Mouse (Mus musculus): ENCODE data around the gene Gdpd2. TPM values are rescaled to one million over a fixed set of nuclear protein-coding genes. Genes with fewer than 3 reads are reported as not detected.
A peak's percentile ranks its signal among the peaks of the same experiment; 100 is the strongest.

Gene Gdpd2
- polyA plus RNA-seq, 1 experiment from 2014 or later: 1.3 TPM

DNA sequence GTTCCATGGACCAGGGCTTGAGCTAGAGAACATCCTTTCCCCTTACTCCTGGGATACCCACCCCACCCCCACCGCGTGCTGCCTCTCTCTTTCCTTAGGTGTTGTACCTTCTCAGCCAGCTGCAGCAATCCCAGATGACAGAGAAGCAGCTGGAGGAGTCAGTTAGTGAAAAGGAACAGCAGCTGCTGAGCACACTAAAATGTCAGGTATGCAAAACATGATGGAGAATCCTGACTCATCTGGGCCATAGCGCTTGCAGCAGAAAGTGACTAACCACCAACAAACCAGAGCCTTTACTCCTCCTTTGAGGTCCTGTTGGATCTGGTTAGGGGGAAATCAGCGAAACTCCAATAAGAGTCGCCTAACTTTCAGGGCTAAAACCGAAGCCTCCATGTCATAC is 13.5 kb upstream of the Gdpd2 start:
- no peaks in the 10 kb centered on the region for H3K4me1 ChIP-seq (replicated peaks; ENCODE audit: insufficient read depth, low read length)
- no peaks in the 10 kb centered on the region for H3K9me3 ChIP-seq (replicated peaks; ENCODE audit: low read length)
- DNase-seq (ENCODE audit: low spot score) (no peak), ATAC-seq (replicated peaks; ENCODE audit: low FRiP score, low read depth) (no peak)
- no peak overlapping the region for H3K4me2 ChIP-seq (ENCODE audit: low read length)
- H3K27ac ChIP-seq: no peak overlapping the region
- WGBS: 94% methylated on average over 6 of the region's 6 CpGs
- no peak for TF ChIP-seq CTCF (IDR thresholded peaks at IDR 0.05; ENCODE audit: low read depth)
- no peaks in the 10 kb centered on the region for H3K27me3 ChIP-seq (ENCODE audit: insufficient read depth, low read length)
- H3K4me3 ChIP-seq (replicated peaks; ENCODE audit: low read depth, low read length): no peak overlapping the region
- H3K9ac ChIP-seq (ENCODE audit: low read depth, low read length): no peak overlapping the region
- peaks cover 6% of the 10 kb centered on the region; the same call in 1 of the 2 replicates for H3K36me3 ChIP-seq (ENCODE audit: insufficient read depth, low read length)

DNA sequence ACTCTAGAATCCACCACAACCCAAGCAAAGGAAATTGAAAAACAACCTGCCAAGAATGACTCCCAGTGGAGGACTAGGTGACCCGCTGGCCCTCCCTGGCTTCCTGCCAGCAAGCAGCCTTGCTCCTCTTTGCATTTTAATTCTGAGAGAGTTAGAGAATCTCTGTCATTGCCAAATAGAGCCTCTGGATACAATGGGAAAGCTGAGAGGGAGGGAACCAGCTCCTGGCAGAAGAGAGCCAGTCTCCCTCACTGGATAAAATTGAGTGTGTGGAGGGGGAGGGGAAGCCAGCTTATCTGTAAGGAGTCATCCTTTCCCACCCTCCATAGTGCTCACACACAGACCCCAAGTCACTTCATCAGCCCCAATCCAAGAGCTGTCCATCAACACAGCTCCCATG is 726 bp upstream of the Gdpd2 start:
- Histone ChIP-seq H3K36me3 (ENCODE audit: insufficient read depth, low read length) (no peaks in the 10 kb centered on the region), H3K9me3 (replicated peaks; ENCODE audit: low read length) (no peaks in the 10 kb centered on the region), H3K9ac (ENCODE audit: low read depth, low read length) (no peak overlapping the region), H3K4me1 (replicated peaks; ENCODE audit: insufficient read depth, low read length) (no peaks in the 10 kb centered on the region), H3K4me2 (ENCODE audit: low read length) (no peak overlapping the region), H3K4me3 (replicated peaks; ENCODE audit: low read depth, low read length) (no peak overlapping the region), H3K27me3 (ENCODE audit: insufficient read depth, low read length) (no peaks in the 10 kb centered on the region), H3K27ac (no peak overlapping the region)
- TF ChIP-seq CTCF (IDR thresholded peaks at IDR 0.05; ENCODE audit: low read depth): no peak
- DNase-seq (ENCODE audit: low spot score) (peak; percentile 14), ATAC-seq (replicated peaks; ENCODE audit: low FRiP score, low read depth) (no peak)
- WGBS: 32% methylated on average over 1 of the region's 1 CpGs

DNA sequence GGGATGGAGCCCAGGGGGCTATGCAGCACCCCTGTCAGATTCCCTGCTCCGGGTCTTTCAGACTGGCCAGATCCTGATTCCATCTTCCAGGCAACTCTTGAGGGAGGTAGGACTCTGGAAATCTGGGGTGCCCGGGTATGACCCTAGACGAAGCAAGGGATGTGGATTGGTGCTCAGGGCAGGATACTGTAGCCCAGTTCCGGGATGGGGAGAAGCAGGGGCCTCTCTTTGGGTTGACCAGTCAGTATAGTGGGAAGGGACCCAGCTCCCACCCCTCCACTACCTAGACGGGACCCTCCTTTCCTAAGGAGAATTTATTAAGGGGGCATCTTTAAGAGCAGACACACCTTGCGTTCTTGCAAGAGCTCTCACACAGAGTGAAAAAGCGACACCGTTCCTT is 593 bp downstream of the Gdpd2 start:
- WGBS: 47% methylated on average over 8 of the region's 8 CpGs

DNA sequence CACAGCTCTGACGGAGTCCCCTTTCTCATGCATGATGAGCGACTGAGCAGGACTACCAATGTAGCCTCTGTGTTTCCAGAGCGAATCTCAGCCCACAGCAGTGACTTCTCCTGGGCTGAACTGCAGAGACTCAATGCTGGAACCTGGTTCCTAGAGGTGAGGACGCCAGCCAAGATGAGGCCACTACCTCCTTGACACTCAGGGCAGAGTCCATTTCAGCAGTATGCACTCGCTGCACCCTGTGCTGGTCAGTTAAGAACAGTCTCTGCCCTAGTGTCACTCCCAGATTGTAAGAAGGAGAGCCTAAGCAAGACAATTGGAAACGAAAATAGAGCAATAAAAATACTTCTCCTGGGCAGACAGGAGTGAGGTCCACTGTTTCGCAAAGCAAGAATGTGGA is 4.7 kb downstream of the Gdpd2 start:
- Histone ChIP-seq H3K4me3 (replicated peaks; ENCODE audit: low read depth, low read length) (no peak overlapping the region), H3K36me3 (ENCODE audit: insufficient read depth, low read length) (no peaks in the 10 kb centered on the region), H3K9me3 (replicated peaks; ENCODE audit: low read length) (no peaks in the 10 kb centered on the region), H3K4me2 (ENCODE audit: low read length) (no peak overlapping the region), H3K27me3 (ENCODE audit: insufficient read depth, low read length) (no peaks in the 10 kb centered on the region), H3K27ac (no peak overlapping the region), H3K9ac (ENCODE audit: low read depth, low read length) (no peak overlapping the region), H3K4me1 (replicated peaks; ENCODE audit: insufficient read depth, low read length) (no peaks in the 10 kb centered on the region)
- WGBS: 67% methylated on average over 7 of the region's 7 CpGs
- no peak for DNase-seq (ENCODE audit: low spot score)
- TF ChIP-seq CTCF (IDR thresholded peaks at IDR 0.05; ENCODE audit: low read depth): no peak
- ATAC-seq (replicated peaks; ENCODE audit: low FRiP score, low read depth): 0 out of 2 replicates have a peak, but pooled peaks have one; percentile 63

More for the DNA sequence above, 593 bp downstream of the Gdpd2 start:
- H3K4me3 ChIP-seq (replicated peaks; ENCODE audit: low read depth, low read length): 0 out of 2 replicates have a peak overlapping the region, but pooled peaks have one; percentile 2
- no peak for DNase-seq (ENCODE audit: low spot score)
- ATAC-seq (replicated peaks; ENCODE audit: low FRiP score, low read depth): peak; percentile 18; the same call in 1 of the 2 replicates
- H3K27me3 ChIP-seq (ENCODE audit: insufficient read depth, low read length): no peaks in the 10 kb centered on the region
- no peak for TF ChIP-seq CTCF (IDR thresholded peaks at IDR 0.05; ENCODE audit: low read depth)
- no peak overlapping the region for H3K27ac ChIP-seq
- peak overlapping the region; percentile 38 for H3K4me2 ChIP-seq (ENCODE audit: low read length)
- H3K36me3 ChIP-seq (ENCODE audit: insufficient read depth, low read length): no peaks in the 10 kb centered on the region
- H3K4me1 ChIP-seq (replicated peaks; ENCODE audit: insufficient read depth, low read length): no peaks in the 10 kb centered on the region
- no peaks in the 10 kb centered on the region for H3K9me3 ChIP-seq (replicated peaks; ENCODE audit: low read length)
- H3K9ac ChIP-seq (ENCODE audit: low read depth, low read length): no peak overlapping the region

DNA sequence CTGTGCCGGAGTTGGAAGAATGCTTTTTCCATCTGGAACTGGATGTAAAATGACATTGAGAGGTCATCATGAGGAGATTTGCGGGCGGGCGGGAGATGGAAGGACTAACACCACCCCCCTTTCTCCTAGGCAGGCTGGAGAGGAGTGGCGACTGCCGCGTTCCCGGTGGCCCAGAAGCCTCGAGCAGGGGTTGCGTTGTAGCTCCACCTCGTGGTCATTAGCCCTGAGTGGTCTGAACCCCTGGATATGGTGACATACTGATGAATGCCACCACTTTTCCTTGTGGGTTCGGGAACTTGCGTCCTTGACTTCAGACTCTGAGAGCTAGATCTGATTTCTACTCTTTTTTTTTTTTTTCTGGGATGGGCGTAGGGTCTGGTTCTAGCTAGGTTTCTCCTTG is 9.2 kb downstream of the Gdpd2 start:
- DNase-seq (ENCODE audit: low spot score) (peak; percentile 51), ATAC-seq (replicated peaks; ENCODE audit: low FRiP score, low read depth) (no peak)
- H3K9ac ChIP-seq (ENCODE audit: low read depth, low read length): no peak overlapping the region
- no peaks in the 10 kb centered on the region for H3K4me1 ChIP-seq (replicated peaks; ENCODE audit: insufficient read depth, low read length)
- H3K36me3 ChIP-seq (ENCODE audit: insufficient read depth, low read length): no peaks in the 10 kb centered on the region
- H3K4me2 ChIP-seq (ENCODE audit: low read length): peak overlapping the region; percentile 56
- no peaks in the 10 kb centered on the region for H3K9me3 ChIP-seq (replicated peaks; ENCODE audit: low read length)
- H3K27ac ChIP-seq: no peak overlapping the region
- no peak overlapping the region for H3K4me3 ChIP-seq (replicated peaks; ENCODE audit: low read depth, low read length)
- WGBS: 27% methylated on average over 14 of the region's 14 CpGs
- H3K27me3 ChIP-seq (ENCODE audit: insufficient read depth, low read length): no peaks in the 10 kb centered on the region
- peak; percentile 64 for TF ChIP-seq CTCF (IDR thresholded peaks at IDR 0.05; ENCODE audit: low read depth)

DNA sequence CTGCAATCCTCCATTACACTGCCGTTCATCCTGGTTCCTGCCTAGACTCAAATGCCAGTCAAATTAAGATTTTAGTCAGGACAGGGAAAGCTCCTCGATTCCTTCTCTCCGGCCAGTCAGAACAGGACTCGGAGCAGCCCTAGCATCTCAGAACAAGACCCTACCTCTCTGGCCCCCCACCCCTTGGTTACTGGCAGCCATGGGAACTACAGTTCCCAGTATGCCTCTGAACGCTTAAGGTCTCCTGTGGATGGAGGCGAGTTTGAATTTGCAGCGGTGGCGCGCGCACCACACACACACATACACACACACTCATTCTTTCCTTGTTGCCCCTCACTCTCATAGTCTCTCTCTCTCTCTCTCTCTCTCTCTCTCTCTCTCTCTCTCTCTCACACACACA is 9.8 kb downstream of the Gdpd2 start:
- Histone ChIP-seq H3K4me3 (replicated peaks; ENCODE audit: low read depth, low read length) (peak overlapping the region; percentile 21; the same call in 1 of the 2 replicates), H3K27me3 (ENCODE audit: insufficient read depth, low read length) (no peaks in the 10 kb centered on the region), H3K9me3 (replicated peaks; ENCODE audit: low read length) (no peaks in the 10 kb centered on the region), H3K36me3 (ENCODE audit: insufficient read depth, low read length) (no peaks in the 10 kb centered on the region), H3K4me2 (ENCODE audit: low read length) (peak overlapping the region; percentile 56), H3K27ac (no peak overlapping the region), H3K9ac (ENCODE audit: low read depth, low read length) (no peak overlapping the region), H3K4me1 (replicated peaks; ENCODE audit: insufficient read depth, low read length) (no peaks in the 10 kb centered on the region)
- no peak for TF ChIP-seq CTCF (IDR thresholded peaks at IDR 0.05; ENCODE audit: low read depth)
- DNase-seq (ENCODE audit: low spot score) (no peak), ATAC-seq (replicated peaks; ENCODE audit: low FRiP score, low read depth) (no peak)
- 41% methylated on average over 10 of the region's 10 CpGs for WGBS

DNA sequence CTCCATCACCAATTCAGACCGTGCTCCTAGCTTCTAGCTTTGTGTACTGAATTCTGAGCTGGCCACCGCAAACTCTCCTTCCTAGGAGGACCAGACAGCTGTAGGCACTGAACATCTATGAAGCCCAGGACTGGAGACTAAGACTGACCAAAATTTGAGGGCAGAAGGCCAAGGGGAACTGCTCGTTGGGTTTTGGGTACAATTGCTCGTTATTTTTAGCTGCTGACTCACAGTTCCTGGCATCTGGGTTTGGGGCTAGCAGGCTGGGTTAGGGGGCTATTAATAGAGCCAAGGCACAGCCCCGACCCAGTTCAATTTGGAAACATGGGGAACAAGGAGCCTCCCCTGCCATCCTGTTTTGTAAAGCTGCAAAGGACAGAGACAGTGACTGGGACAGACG is 11.1 kb downstream of the Gdpd2 start:
- Histone ChIP-seq H3K9me3 (replicated peaks; ENCODE audit: low read length) (no peaks in the 10 kb centered on the region), H3K9ac (ENCODE audit: low read depth, low read length) (no peak overlapping the region), H3K4me3 (replicated peaks; ENCODE audit: low read depth, low read length) (no peak overlapping the region), H3K27ac (no peak overlapping the region), H3K4me2 (ENCODE audit: low read length) (no peak overlapping the region), H3K36me3 (ENCODE audit: insufficient read depth, low read length) (no peaks in the 10 kb centered on the region), H3K27me3 (ENCODE audit: insufficient read depth, low read length) (no peaks in the 10 kb centered on the region), H3K4me1 (replicated peaks; ENCODE audit: insufficient read depth, low read length) (no peaks in the 10 kb centered on the region)
- no peak for TF ChIP-seq CTCF (IDR thresholded peaks at IDR 0.05; ENCODE audit: low read depth)
- ATAC-seq (replicated peaks; ENCODE audit: low FRiP score, low read depth): no peak
- DNase-seq (ENCODE audit: low spot score): no peak
- WGBS: 66% methylated on average over 6 of the region's 6 CpGs

All from kidney, postnatal 0 days (tissue).